Mouse (Mus musculus): ENCODE results near the gene Ccl20. TPM values are rescaled to one million over a fixed set of nuclear protein-coding genes. Genes with fewer than 3 reads are reported as not detected.

Gene Ccl20
- total RNA-seq (2021): not detected

DNA sequence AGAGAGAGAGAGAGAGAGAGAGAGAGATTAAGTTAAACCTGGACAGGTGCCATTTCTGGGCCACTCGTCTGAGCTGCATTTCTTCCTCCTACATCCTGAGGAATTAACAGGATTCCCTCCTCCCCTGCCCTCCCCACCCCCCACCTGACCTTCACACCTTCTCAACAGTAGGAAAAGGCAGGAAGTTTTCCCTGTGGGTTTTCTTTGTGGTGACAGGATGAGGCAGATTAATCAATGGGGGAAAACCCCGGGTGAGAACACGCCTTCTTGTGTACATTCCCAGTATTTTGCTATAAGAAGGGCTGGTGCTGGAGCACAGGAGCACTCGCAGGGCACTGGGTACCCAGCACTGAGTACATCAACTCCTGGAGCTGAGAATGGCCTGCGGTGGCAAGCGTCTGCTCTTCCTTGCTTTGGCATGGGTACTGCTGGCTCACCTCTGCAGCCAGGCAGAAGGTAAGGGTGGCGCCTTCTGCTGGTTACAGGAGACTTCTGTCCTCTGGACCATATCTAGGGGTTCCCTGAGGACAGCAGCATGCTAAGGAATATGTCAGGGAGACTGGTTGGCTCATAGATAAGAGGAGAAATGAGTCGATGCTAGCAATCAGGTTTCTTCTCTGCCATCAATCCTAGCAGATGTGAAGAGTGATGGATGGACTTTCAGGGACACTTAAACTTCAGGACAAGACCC lies at the start of gene Ccl20:
Gene Ccl20 (plus strand): TSS at position 320 of the 691 bp plus-strand sequence.
- intact Hi-C loops (cut with DNase I): no loop called here
- DNase-seq (ENCODE audit: low spot score): no peak

DNA sequence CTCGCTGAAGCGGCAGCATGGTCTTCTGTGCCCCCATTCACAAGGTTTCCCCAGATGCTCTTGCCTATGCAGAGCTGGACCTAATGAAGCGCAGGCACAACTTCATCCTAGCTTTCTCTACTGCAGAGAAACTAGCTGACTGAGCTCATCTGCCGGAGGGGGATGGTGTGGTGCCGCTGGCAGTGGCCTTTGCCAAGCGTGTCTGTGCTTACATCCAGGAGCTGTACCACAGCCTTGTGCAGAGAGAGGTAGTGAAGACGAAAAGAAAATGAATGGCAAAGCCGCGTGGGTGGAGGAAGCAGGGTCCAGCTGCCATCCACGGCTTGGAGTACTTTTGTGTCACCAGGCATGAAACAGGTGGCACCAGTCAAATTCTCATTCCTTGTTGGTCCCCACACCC lies 49.4 kb upstream of the Ccl20 start:
- no peak for DNase-seq (ENCODE audit: low spot score)
- intact Hi-C loops (cut with DNase I): loop anchor here (5.0 kb wide), 1 partner anchor 650 kb away; no protein-coding TSS in a partner anchor

DNA sequence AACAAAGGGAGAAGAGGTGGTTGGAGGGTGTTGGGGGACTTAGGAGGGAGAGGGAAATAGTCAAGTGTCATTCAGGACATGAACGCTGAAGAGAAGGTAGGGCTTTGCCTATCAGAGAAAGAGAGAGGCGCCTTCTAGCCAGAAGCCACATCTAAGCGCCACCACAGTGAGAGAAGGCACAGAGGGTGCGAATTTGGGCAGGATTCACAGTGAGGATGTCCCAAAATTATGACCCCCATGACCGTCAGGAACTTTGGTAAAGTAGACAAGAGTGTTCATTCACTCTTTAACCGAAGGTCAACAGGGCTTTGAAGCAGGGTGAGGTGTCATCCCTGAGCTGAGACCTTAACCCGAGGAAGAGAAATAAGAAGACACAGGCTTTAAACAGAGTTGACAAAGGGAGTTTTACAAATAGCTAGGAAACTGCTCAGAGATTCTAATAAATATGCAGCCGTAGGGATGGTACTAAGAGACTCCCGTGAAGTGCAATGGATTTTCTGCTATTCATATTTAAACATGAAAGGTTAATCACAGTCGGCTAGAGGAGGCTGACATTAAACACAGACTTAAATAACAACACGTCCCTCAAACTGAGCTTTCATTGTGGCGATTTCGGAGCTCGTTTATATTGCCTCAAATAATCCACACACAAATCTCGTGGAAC lies 40.9 kb upstream of the Ccl20 start:
- DNase-seq (ENCODE audit: low spot score): no peak
- intact Hi-C loops (cut with DNase I): loop anchor here (2.0 kb wide), 1 partner anchor 289 kb away; no protein-coding TSS in a partner anchor

DNA sequence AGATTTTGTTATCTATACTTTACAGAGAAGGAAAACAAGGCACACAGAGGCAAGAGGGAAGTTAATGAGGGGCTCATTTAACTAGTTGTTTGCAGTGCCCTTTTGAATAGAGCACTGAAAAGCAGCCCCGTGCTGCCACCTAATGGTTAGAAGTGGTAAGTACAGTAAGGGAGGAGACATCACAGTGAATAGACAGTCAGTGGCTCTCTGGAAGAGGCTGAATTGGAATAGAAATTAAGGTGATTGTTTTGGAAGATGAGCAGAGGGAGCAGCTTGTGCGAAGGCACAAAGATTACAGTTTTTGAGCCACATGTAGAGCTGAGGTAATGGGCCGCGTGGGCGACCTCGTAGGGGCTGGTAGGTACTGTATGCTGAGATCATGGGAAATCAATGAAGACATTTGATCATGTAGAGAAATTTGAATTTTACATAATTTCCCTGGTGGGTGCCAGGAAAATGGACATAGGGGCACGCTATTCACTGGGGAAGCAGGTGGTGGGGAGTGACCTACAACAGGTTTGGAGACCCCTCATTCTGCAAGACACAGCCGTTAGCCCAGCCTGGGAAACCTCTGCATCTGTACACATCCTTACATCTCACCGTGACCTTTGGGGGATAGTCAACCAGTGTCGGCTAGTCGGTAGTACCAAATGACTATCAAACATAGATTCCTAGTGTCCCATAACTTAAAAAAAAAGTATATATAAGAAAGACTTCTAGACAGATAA lies 40.2 kb upstream of the Ccl20 start:
- DNase-seq (ENCODE audit: low spot score): no peak
- intact Hi-C loops (cut with DNase I): no loop called here

DNA sequence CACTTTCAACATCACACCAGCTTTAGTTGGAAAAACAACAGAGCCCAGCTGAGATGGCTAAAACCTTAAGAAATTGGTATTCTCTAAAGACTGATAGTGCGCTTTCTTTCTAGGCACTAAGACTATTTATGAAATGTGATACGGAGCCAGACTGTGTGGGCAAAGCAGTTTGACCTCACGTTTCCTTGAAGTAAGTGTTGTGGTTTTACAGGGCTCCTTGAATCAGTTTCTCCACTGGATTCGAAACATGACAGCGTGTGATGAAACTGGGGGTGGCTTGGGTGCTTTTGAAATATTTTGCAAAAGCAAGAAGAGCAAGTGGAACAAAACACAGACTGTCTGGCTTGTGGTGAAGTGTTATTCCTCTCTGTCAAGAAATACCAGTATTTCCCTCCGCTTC lies 39.5 kb upstream of the Ccl20 start:
- DNase-seq (ENCODE audit: low spot score): no peak
- intact Hi-C loops (cut with DNase I): no loop called here

- intact Hi-C loops (cut with DNase I): no loop called here
- DNase-seq (ENCODE audit: low spot score): no peak
These were observed 31.8 kb upstream of the Ccl20 start for GRCm38 (mm10) chr1:83084790-83085189.

DNA sequence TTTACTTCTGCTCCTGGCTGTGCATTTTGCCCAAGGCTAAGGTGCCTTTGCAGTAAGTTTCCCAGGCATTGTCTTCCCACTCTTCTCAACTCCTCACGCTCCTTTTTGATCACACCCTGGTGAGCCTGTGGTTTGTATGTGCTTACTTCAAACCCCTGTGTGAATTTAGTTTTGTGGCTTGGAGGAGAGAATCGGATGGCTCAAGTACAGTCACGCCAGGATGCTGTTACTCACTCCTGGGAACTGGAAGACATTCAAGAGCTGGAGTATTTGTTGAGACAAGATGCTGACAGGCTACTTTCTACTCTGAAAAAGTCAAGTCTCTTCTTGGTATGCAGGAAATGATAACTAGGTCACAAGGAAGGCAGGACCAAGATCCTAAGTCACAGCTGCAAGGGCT lies 25.3 kb upstream of the Ccl20 start:
- no peak for DNase-seq (ENCODE audit: low spot score)
- intact Hi-C loops (cut with DNase I): no loop called here

GRCm38 (mm10) chr1:83096935-83097334 lies 19.6 kb upstream of the Ccl20 start:
- intact Hi-C loops (cut with DNase I): no loop called here

GRCm38 (mm10) chr1:83099160-83099559 lies 17.4 kb upstream of the Ccl20 start:
- intact Hi-C loops (cut with DNase I): no loop called here
- no peak for DNase-seq (ENCODE audit: low spot score)

More at GRCm38 (mm10) chr1:83096935-83097334, 19.6 kb upstream of the Ccl20 start:
- DNase-seq (ENCODE audit: low spot score): no peak

- no peak for DNase-seq (ENCODE audit: low spot score)
- intact Hi-C loops (cut with DNase I): no loop called here
These were observed 16.9 kb upstream of the Ccl20 start for GRCm38 (mm10) chr1:83099580-83100137.

DNA sequence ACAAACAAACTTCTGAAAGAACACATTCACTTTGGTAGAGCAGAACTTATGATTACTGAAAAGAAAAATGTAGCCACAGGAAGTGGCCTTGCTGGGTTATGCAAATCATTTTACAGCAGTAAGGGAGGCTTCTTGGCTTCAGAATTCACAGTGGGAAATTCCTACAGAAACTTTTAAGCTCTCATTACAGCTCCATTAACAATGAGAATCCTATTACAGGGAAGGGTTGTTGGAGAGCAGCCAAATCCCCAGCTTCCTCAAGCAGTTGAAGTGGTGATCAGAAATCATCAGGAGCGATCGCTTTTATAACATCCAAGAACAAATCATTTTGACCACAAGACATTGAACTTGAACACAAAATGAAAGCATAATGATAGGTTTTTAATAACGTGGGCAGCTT lies 14.7 kb upstream of the Ccl20 start:
- intact Hi-C loops (cut with DNase I): no loop called here
- DNase-seq (ENCODE audit: low spot score): no peak

- no peak for DNase-seq (ENCODE audit: low spot score)
- intact Hi-C loops (cut with DNase I): no loop called here
These were observed 11.1 kb upstream of the Ccl20 start for GRCm38 (mm10) chr1:83105464-83105863.

DNA sequence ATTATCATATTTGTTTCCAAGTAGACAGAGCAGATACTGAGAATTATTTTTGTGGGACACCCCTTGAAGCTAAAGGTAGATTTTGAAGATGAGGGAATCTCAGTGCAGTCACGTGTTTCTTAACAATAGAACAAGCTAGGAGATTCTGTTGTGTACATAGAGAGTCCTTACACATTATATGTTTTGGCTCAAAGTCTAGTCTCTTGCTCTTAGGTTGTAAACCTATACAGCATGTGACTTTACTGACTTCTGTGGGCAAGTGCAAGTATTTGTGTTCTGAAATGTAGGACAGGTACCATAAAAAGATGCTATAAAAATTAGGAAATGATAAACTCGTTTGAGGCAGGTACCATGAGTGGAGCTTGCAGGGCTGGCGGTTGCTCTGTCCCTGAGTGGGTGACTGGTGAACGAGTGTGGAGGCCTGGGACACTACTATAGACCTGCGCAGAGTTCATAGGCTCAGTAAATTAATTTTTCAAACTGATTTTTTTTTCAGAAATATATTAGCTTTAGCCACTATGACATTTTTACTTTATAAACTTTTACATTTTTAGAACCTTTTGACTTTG lies 9.1 kb upstream of the Ccl20 start:
- DNase-seq (ENCODE audit: low spot score): no peak
- intact Hi-C loops (cut with DNase I): no loop called here

- intact Hi-C loops (cut with DNase I): no loop called here
These were observed 5.6 kb upstream of the Ccl20 start for GRCm38 (mm10) chr1:83110992-83111391.

GRCm38 (mm10) chr1:83111726-83112125 lies 4.8 kb upstream of the Ccl20 start:
- DNase-seq (ENCODE audit: low spot score): no peak
- intact Hi-C loops (cut with DNase I): no loop called here

More at GRCm38 (mm10) chr1:83110992-83111391, 5.6 kb upstream of the Ccl20 start:
- DNase-seq (ENCODE audit: low spot score): no peak

DNA sequence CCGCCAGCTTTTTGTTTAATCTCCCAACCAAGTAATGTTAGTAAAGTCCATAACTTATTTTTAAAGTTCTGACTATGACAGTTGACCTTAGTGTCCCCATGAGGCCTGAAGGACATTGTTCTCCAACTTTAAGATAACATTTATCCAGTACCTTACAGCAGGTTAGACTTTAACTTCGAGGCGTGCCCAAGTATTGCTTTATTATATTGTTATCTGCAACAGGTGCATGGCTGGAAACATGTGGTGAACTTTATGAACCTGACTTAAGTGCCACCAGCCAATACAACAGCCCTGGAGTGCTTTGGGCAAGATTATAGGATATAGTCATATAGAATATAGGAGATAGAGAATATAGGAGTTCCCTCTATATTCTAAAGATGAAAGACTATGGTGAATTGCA lies 651 bp downstream of the Ccl20 start:
- no peak for DNase-seq (ENCODE audit: low spot score)
- intact Hi-C loops (cut with DNase I): no loop called here

- no peak for DNase-seq (ENCODE audit: low spot score)
- intact Hi-C loops (cut with DNase I): no loop called here
These were observed 1.1 kb downstream of the Ccl20 start for GRCm38 (mm10) chr1:83117661-83118060.

DNA sequence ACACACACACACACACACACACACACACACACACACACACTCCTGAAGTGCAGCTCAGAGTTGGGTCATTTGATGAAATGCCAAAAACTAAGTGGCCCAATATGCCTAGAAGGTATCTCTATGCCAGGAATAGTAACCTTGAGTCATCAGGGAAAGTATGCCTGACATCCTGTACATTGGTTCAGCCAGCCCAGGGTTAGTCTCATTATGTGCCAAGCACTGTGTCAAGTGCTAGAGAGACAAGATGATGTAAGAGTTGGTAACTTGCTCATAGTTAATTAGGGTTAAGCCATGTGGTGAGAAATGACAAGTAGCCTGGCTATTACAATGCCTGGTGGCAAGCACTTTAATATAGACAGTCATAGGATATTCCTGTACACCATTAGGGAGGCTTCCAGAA lies 3.3 kb downstream of the Ccl20 start:
- intact Hi-C loops (cut with DNase I): no loop called here
- no peak for DNase-seq (ENCODE audit: low spot score)

DNA sequence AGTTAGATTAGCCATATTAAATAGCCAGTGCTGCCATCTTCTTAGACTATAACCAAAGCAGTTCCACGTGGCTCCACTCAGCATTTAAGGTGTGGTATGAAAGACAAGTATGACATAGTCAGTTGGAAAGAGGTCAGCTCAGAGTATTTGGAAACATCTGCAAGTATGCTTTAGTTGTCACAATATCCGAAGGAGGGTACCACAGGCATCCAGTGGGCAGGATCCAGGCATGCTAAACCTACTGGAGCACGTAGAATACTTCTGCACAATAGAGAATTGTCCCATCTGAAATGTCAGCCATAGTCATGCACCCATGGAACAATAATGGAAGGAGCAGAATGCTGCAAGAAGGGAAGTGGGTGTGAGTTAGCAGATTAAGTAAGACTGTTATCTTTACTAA lies 3.7 kb downstream of the Ccl20 start:
- DNase-seq (ENCODE audit: low spot score): no peak
- intact Hi-C loops (cut with DNase I): no loop called here

DNA sequence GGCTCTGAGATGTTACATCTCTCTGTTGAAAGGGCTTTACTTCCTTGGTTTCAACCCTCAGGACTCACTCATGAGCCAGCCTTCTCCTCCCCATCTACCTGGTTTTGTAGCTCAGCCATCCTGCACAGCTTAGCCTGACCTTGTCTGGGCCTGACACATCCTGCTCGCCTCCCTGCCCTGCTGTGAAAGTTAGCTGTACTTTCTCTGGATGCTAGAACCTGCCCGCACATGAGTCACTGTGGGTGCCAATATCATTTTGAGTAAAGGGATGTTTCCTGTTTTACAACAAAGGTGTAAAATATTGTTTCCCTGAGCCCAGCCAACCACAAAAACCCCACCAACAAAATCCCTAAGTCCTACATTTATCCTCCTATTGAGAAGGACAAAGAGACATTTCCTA lies 6.6 kb downstream of the Ccl20 start:
- DNase-seq (ENCODE audit: low spot score): no peak
- intact Hi-C loops (cut with DNase I): no loop called here

Measured in heart, postnatal 25 days (tissue).